Mouse (Mus musculus) myocyte (in vitro differentiated cells): ENCODE measurements around the gene Klc4.

Experiments
- E2F4 ChIP-seq: IDR thresholded peaks from one replicate; pipeline ENCODE4 v1.6.1; 2011; ENCODE audit warnings: mild to moderate bottlenecking, control low read depth, moderate library complexity; ENCODE audit not compliant: insufficient read depth
- MYOG ChIP-seq, 3 experiments: IDR thresholded peaks; one replicate each; pipeline ENCODE4 v1.6.1; 2011; ENCODE audit warnings: control low read depth in 2 of 3, low read depth in 2 of 3, mild to moderate bottlenecking in 2 of 3; ENCODE audit not compliant: insufficient read length in 2 of 3, control insufficient read depth in 1 of 3, insufficient read depth in 1 of 3
- POLR2A ChIP-seq: IDR thresholded peaks from one replicate; pipeline ENCODE4 v1.6.1; 2011; ENCODE audit warnings: low read depth, mild to moderate bottlenecking, control low read depth, moderate library complexity; ENCODE audit not compliant: insufficient read length
- TCF12 ChIP-seq: IDR thresholded peaks from one replicate; pipeline ENCODE4 v1.6.1; 2011; ENCODE audit warnings: mild to moderate bottlenecking, control low read depth; ENCODE audit not compliant: poor library complexity, insufficient read depth, severe bottlenecking

GRCm38 (mm10) chr17:46618394-46618768 is 27.4 kb downstream of the Klc4 start:
- TF ChIP-seq POLR2A (no peak), MYOG (IDR thresholded peaks at IDR 0.05; ENCODE audit: control insufficient read depth in 1 of 3, insufficient read depth in 1 of 3, insufficient read length in 2 of 3, low read depth in 2 of 3) (no peak), TCF12 (no peak), E2F4 (no peak)
